Mouse (Mus musculus) E14TG2a.4 (cell line): ENCODE data around the gene Sectm1a.
"Not testable (repeated sequence)": the region's sequence is repeated elsewhere in the genome, so short reads cannot be mapped to it uniquely, and the experiment has no call there.

Experiments
- H3K27me3 ChIP-seq: 2 replicates; pipeline ENCODE4 v1.6.1; 2014; ENCODE audit warnings: low read length, control low read depth; ENCODE audit not compliant: insufficient read depth
- H3K36me3 ChIP-seq: 2 replicates; pipeline ENCODE4 v1.6.1; 2014; ENCODE audit warnings: low read length, control low read depth; ENCODE audit not compliant: insufficient read depth
- H3K4me1 ChIP-seq: replicated peaks from 2 replicates; pipeline ENCODE4 v1.6.1; 2014; ENCODE audit warnings: low read depth, low read length, control low read depth
- H3K4me3 ChIP-seq: replicated peaks from 2 replicates; pipeline ENCODE4 v1.5.1; 2014; ENCODE audit warnings: mild to moderate bottlenecking, low read length
- H3K9me3 ChIP-seq: 2 replicates; pipeline ENCODE4 v1.6.1; 2014; ENCODE audit warnings: low read length, control low read depth
- CTCF ChIP-seq: conservative IDR thresholded peaks from 2 replicates; pipeline ENCODE4 v1.5.1; 2014; ENCODE audit warnings: low read length
- NANOG ChIP-seq: IDR thresholded peaks from 2 replicates; pipeline ENCODE4 v1.6.1; 2014; ENCODE audit warnings: borderline replicate concordance, low read length, mixed read lengths
- POU5F1 ChIP-seq: IDR thresholded peaks from 2 replicates; pipeline ENCODE4 v1.6.1; 2014; ENCODE audit warnings: low read length, borderline replicate concordance

Gene Sectm1a

GRCm38 (mm10) chr11:121082250-121082649 is 1.2 kb upstream of the Sectm1a start:
- H3K4me1 ChIP-seq, result no peaks in the 10 kb centered on the region
- no peaks in the 10 kb centered on the region for H3K36me3 ChIP-seq
- no peak for TF ChIP-seq NANOG
- TF ChIP-seq CTCF, result no peak
- TF ChIP-seq POU5F1, result no peak
- no peak overlapping the region for H3K4me3 ChIP-seq
- H3K9me3 ChIP-seq, result peaks cover 7% of the 10 kb centered on the region
- no peaks in the 10 kb centered on the region for H3K27me3 ChIP-seq

- no peaks in the 10 kb centered on the region for H3K36me3 ChIP-seq
- no peak overlapping the region for H3K4me3 ChIP-seq
- H3K4me1 ChIP-seq, result no peaks in the 10 kb centered on the region
- no peaks in the 10 kb centered on the region for H3K27me3 ChIP-seq
- peaks cover 26% of the 10 kb centered on the region for H3K9me3 ChIP-seq
- TF ChIP-seq NANOG (no peak), POU5F1 (no peak), CTCF (no peak)
Observed at GRCm38 (mm10) chr11:121080330-121080729, 690 bp downstream of the Sectm1a start.

GRCm38 (mm10) chr11:121075655-121076054 is 5.4 kb downstream of the Sectm1a start:
- Histone ChIP-seq H3K9me3 (peaks cover 35% of the 10 kb centered on the region), H3K4me3 (no peak overlapping the region), H3K36me3 (no peaks in the 10 kb centered on the region), H3K27me3 (no peaks in the 10 kb centered on the region), H3K4me1 (no peaks in the 10 kb centered on the region)
- TF ChIP-seq POU5F1, result no peak
- TF ChIP-seq CTCF, result no peak
- TF ChIP-seq NANOG, result no peak

GRCm38 (mm10) chr11:121069662-121070061 is 11.4 kb downstream of the Sectm1a start:
- not testable (repeated sequence) for H3K27me3 ChIP-seq, H3K4me3 ChIP-seq, H3K4me1 ChIP-seq, H3K36me3 ChIP-seq
- peaks cover 31% of the 10 kb centered on the region for H3K9me3 ChIP-seq

- H3K4me1 ChIP-seq, result no peaks in the 10 kb centered on the region
- no peaks in the 10 kb centered on the region; the same call in 1 of the 2 replicates for H3K27me3 ChIP-seq
- no peaks in the 10 kb centered on the region for H3K36me3 ChIP-seq
- H3K9me3 ChIP-seq, result peaks cover 28% of the 10 kb centered on the region
- no peak overlapping the region for H3K4me3 ChIP-seq
- TF ChIP-seq CTCF (no peak), NANOG (no peak), POU5F1 (no peak)
Observed at GRCm38 (mm10) chr11:121067895-121068294, 13.1 kb downstream of the Sectm1a start.

GRCm38 (mm10) chr11:121064197-121064596 is 16.8 kb downstream of the Sectm1a start:
- Histone ChIP-seq H3K36me3 (no peaks in the 10 kb centered on the region), H3K27me3 (no peaks in the 10 kb centered on the region; the same call in 1 of the 2 replicates), H3K4me1 (no peaks in the 10 kb centered on the region), H3K9me3 (peaks cover 22% of the 10 kb centered on the region), H3K4me3 (no peak overlapping the region)
- no peak for TF ChIP-seq NANOG
- no peak for TF ChIP-seq POU5F1
- no peak for TF ChIP-seq CTCF

- no peaks in the 10 kb centered on the region for H3K4me1 ChIP-seq
- no peaks in the 10 kb centered on the region; the same call in 1 of the 2 replicates for H3K27me3 ChIP-seq
- H3K4me3 ChIP-seq, result no peak within 1 kb of the TSS
- TF ChIP-seq CTCF, result no peak
- TF ChIP-seq NANOG, result no peak
- TF ChIP-seq POU5F1, result no peak
- peaks cover 13% of the 10 kb centered on the region for H3K9me3 ChIP-seq
- no peaks in the 10 kb centered on the region for H3K36me3 ChIP-seq
Observed at GRCm38 (mm10) chr11:121063379-121063778, 17.6 kb downstream of the Sectm1a start, which contains the start of gene Sectm1b. Gene Sectm1b, minus strand, starts transcription at chr11:121063569.

- no peak overlapping the region for H3K4me3 ChIP-seq
- no peaks in the 10 kb centered on the region; the same call in 1 of the 2 replicates for H3K27me3 ChIP-seq
- TF ChIP-seq CTCF, result no peak
- no peak for TF ChIP-seq NANOG
- no peak for TF ChIP-seq POU5F1
- H3K4me1 ChIP-seq, result no peaks in the 10 kb centered on the region
- H3K36me3 ChIP-seq, result no peaks in the 10 kb centered on the region
- H3K9me3 ChIP-seq, result 0 out of 2 replicates have a peak, but pooled peaks cover 1% of the 10 kb centered on the region
Observed at GRCm38 (mm10) chr11:121061615-121062014, 19.4 kb downstream of the Sectm1a start.

- H3K27me3 ChIP-seq, H3K4me1 ChIP-seq, H3K36me3 ChIP-seq, H3K4me3 ChIP-seq, H3K9me3 ChIP-seq: not testable (repeated sequence)
Observed at GRCm38 (mm10) chr11:121060401-121061067, 20.5 kb downstream of the Sectm1a start.
